8 mouse cellular contexts compared by ENCODE assay signal in genomic region chr5:138994786-138995720, GRCm38 (mm10). TPM values are rescaled to one million over a fixed set of nuclear protein-coding genes. Genes with fewer than 3 reads are reported as not detected.
DNase-seq lines count a peak whose midpoint lies in the region; ATAC-seq lines count a peak whose summit lies in the region.

No protein-coding gene starts in this region.

- DNase-seq in adrenal gland, adult 18-20 months (ENCODE audit: low spot score in 2 of 2) = peak; percentile 80 to 87
- peak; percentile 58 for DNase-seq in cerebellum, postnatal 36 days
- peak; percentile 79 for DNase-seq in gastrocnemius, postnatal 14 days
- DNase-seq in induced T-regulatory cell, adult 2 months (ENCODE audit: low read depth) = peak; percentile 26
- peak; percentile 74 to 77 for DNase-seq in left cerebral cortex, postnatal 25 days (ENCODE audit: low spot score in 2 of 2)
- DNase-seq in right cerebral cortex, postnatal 4 days = peak; percentile 77

- intact Hi-C loops in gastrocnemius, postnatal 14 days (cut with DNase I; ENCODE audit: low total_unique reads) = no loop called here
- intact Hi-C loops in left cerebral cortex, postnatal 25 days (cut with DNase I) = loop anchor here (1.0 to 5.0 kb wide), 3 partner anchors 101 to 182 kb away; no protein-coding TSS in a partner anchor

- peak; percentile 42 for ATAC-seq in megakaryocyte progenitor cell, adult 5-6 weeks (replicated peaks; ENCODE audit: poor library complexity)
- ATAC-seq in erythroid progenitor cell, adult 5-6 weeks (replicated peaks; ENCODE audit: low FRiP score, poor library complexity, severe bottlenecking) = no peak

RNA-seq across cellular contexts. Expression of gene Pdgfa, which starts 2.1 kb away (rescaled TPM):
- 10 to 100 TPM; 24.6 to 34.8 TPM for total RNA-seq in adrenal gland, adult 18-20 months (2021)
- 10 to 100 TPM; 15.8 to 22.3 TPM for total RNA-seq in gastrocnemius, postnatal 14 days (2021)
- total RNA-seq in left cerebral cortex, postnatal 25 days (2021) = 10 to 100 TPM; 52.5 to 54.9 TPM
- total RNA-seq in megakaryocyte progenitor cell, adult 5-6 weeks (2015) = 0.25 and 0.71 TPM in 2 replicates
- total RNA-seq in megakaryocyte progenitor cell, adult 5-6 weeks (2017) = 1.3 TPM in 1 of 2 replicates, not detected in the other
- total RNA-seq in erythroid progenitor cell, adult 5-6 weeks (2015; ENCODE audit: low replicate concordance) = not detected in 2 replicates
- 0.77 TPM in 1 of 2 replicates, not detected in the other for total RNA-seq in erythroid progenitor cell, adult 5-6 weeks (2017; ENCODE audit: low replicate concordance)

Comparison
In these comparisons a context has a peak if more than half of its experiments do, and no peak if none do; other contexts are left out.
1. DNase-seq: peak in every context shown above with its lines; median percentile 84 in adrenal gland, adult 18-20 months; 79 in gastrocnemius, postnatal 14 days; 77 in right cerebral cortex, postnatal 4 days; 76 in left cerebral cortex, postnatal 25 days; 58 in cerebellum, postnatal 36 days; 26 in induced T-regulatory cell, adult 2 months.
2. RNA of gene Pdgfa, which starts 2.1 kb away (total RNA-seq): 52.5 to 54.9 TPM in left cerebral cortex, postnatal 25 days, 24.6 to 34.8 TPM in adrenal gland, adult 18-20 months and 15.8 to 22.3 TPM in gastrocnemius, postnatal 14 days; 0.25 to 1.3 TPM in megakaryocyte progenitor cell, adult 5-6 weeks and 0.77 TPM in erythroid progenitor cell, adult 5-6 weeks; every median in the first group is over 4 times any median in the second.